Mouse (Mus musculus): ENCODE data around the gene Calm1. TPM values are rescaled to one million over a fixed set of nuclear protein-coding genes. Genes with fewer than 3 reads are reported as not detected.
"Not testable (repeated sequence)": the region's sequence is repeated elsewhere in the genome, so short reads cannot be mapped to it uniquely, and the experiment has no call there.

Calm1 gene
- polyA plus RNA-seq, 1 experiment from 2014 or later, result 1,565 TPM

GRCm38 (mm10) chr12:100213162-100213561, 13.9 kb downstream of the Calm1 start:
- H3K9ac ChIP-seq (ENCODE audit: low read length), result no peak overlapping the region
- no peak overlapping the region for H3K27ac ChIP-seq (ENCODE audit: low read depth, low read length)
- no peaks in the 10 kb centered on the region for H3K27me3 ChIP-seq (ENCODE audit: control insufficient read depth, insufficient read depth, low read length)
- WGBS, result 83% methylated on average over 2 of the region's 2 CpGs
- peaks cover 3% of the 10 kb centered on the region; the same call in 1 of the 2 replicates for H3K9me3 ChIP-seq (ENCODE audit: control insufficient read depth, low read length)
- DNase-seq (ENCODE audit: low spot score, missing footprints) (no peak), ATAC-seq (ENCODE audit: low FRiP score) (no peak)
- H3K36me3 ChIP-seq (ENCODE audit: control insufficient read depth, insufficient read depth, low read length), result peaks cover 7% of the 10 kb centered on the region; the same call in 1 of the 2 replicates
- no peaks in the 10 kb centered on the region for H3K4me1 ChIP-seq (ENCODE audit: control insufficient read depth, insufficient read depth, low read length)
- no peak overlapping the region for H3K4me3 ChIP-seq (ENCODE audit: low read depth, low read length)
- no peak overlapping the region for H3K4me2 ChIP-seq

- no peak overlapping the region for H3K4me2 ChIP-seq
- peaks cover 3% of the 10 kb centered on the region; the same call in 1 of the 2 replicates for H3K9me3 ChIP-seq (ENCODE audit: control insufficient read depth, low read length)
- ATAC-seq (ENCODE audit: low FRiP score), result no peak
- H3K27ac ChIP-seq (ENCODE audit: low read depth, low read length), result no peak overlapping the region
- H3K36me3 ChIP-seq (ENCODE audit: control insufficient read depth, insufficient read depth, low read length), result peaks cover 6% of the 10 kb centered on the region; the same call in 1 of the 2 replicates
- no peak for DNase-seq (ENCODE audit: low spot score, missing footprints)
- 94% methylated on average over 10 of the region's 10 CpGs for WGBS
- H3K27me3 ChIP-seq (ENCODE audit: control insufficient read depth, insufficient read depth, low read length), result no peaks in the 10 kb centered on the region
- H3K4me3 ChIP-seq (ENCODE audit: low read depth, low read length), result no peak overlapping the region
- H3K9ac ChIP-seq (ENCODE audit: low read length), result no peak overlapping the region
- H3K4me1 ChIP-seq (ENCODE audit: control insufficient read depth, insufficient read depth, low read length), result no peaks in the 10 kb centered on the region
These were observed 14.9 kb downstream of the Calm1 start for GRCm38 (mm10) chr12:100214156-100214555.

GRCm38 (mm10) chr12:100214738-100215137, 15.5 kb downstream of the Calm1 start:
- 86% methylated on average over 3 of the region's 3 CpGs for WGBS
- ATAC-seq (ENCODE audit: low FRiP score) (no peak), DNase-seq (ENCODE audit: low spot score, missing footprints) (no peak)
- Histone ChIP-seq H3K9me3 (ENCODE audit: control insufficient read depth, low read length) (peaks cover 3% of the 10 kb centered on the region; the same call in 1 of the 2 replicates), H3K27ac (ENCODE audit: low read depth, low read length) (no peak overlapping the region), H3K4me1 (ENCODE audit: control insufficient read depth, insufficient read depth, low read length) (no peaks in the 10 kb centered on the region), H3K27me3 (ENCODE audit: control insufficient read depth, insufficient read depth, low read length) (no peaks in the 10 kb centered on the region), H3K9ac (ENCODE audit: low read length) (no peak overlapping the region), H3K4me3 (ENCODE audit: low read depth, low read length) (no peak overlapping the region), H3K36me3 (ENCODE audit: control insufficient read depth, insufficient read depth, low read length) (peaks cover 2% of the 10 kb centered on the region; the same call in 1 of the 2 replicates), H3K4me2 (no peak overlapping the region)

- not testable (repeated sequence) for H3K9ac ChIP-seq (ENCODE audit: low read length); H3K9me3 ChIP-seq (ENCODE audit: control insufficient read depth, low read length); DNase-seq (ENCODE audit: low spot score, missing footprints); H3K36me3 ChIP-seq (ENCODE audit: control insufficient read depth, insufficient read depth, low read length); H3K27ac ChIP-seq (ENCODE audit: low read depth, low read length); H3K27me3 ChIP-seq (ENCODE audit: control insufficient read depth, insufficient read depth, low read length); H3K4me3 ChIP-seq (ENCODE audit: low read depth, low read length); H3K4me2 ChIP-seq; ATAC-seq (ENCODE audit: low FRiP score); H3K4me1 ChIP-seq (ENCODE audit: control insufficient read depth, insufficient read depth, low read length)
- 91% methylated on average over 2 of the region's 2 CpGs for WGBS
These were observed 17.9 kb downstream of the Calm1 start for GRCm38 (mm10) chr12:100217087-100217486.

- Histone ChIP-seq H3K4me3 (ENCODE audit: low read depth, low read length) (no peak overlapping the region), H3K36me3 (ENCODE audit: control insufficient read depth, insufficient read depth, low read length) (no peaks in the 10 kb centered on the region), H3K4me2 (no peak overlapping the region), H3K4me1 (ENCODE audit: control insufficient read depth, insufficient read depth, low read length) (peaks cover 17% of the 10 kb centered on the region), H3K9ac (ENCODE audit: low read length) (no peak overlapping the region), H3K9me3 (ENCODE audit: control insufficient read depth, low read length) (no peaks in the 10 kb centered on the region), H3K27me3 (ENCODE audit: control insufficient read depth, insufficient read depth, low read length) (no peaks in the 10 kb centered on the region), H3K27ac (ENCODE audit: low read depth, low read length) (no peak overlapping the region)
- 85% methylated on average over 4 of the region's 4 CpGs for WGBS
- ATAC-seq (ENCODE audit: low FRiP score), result no peak
- no peak for DNase-seq (ENCODE audit: low spot score, missing footprints)
These were observed 20.8 kb downstream of the Calm1 start for GRCm38 (mm10) chr12:100220012-100220411.

GRCm38 (mm10) chr12:100221608-100222321, 22.5 kb downstream of the Calm1 start:
- Histone ChIP-seq H3K4me1 (ENCODE audit: control insufficient read depth, insufficient read depth, low read length) (peaks cover 26% of the 10 kb centered on the region), H3K9me3 (ENCODE audit: control insufficient read depth, low read length) (no peaks in the 10 kb centered on the region), H3K27me3 (ENCODE audit: control insufficient read depth, insufficient read depth, low read length) (no peaks in the 10 kb centered on the region), H3K4me3 (ENCODE audit: low read depth, low read length) (0 out of 2 replicates have a peak overlapping the region, but pooled peaks have one; percentile 3), H3K36me3 (ENCODE audit: control insufficient read depth, insufficient read depth, low read length) (no peaks in the 10 kb centered on the region), H3K4me2 (peak overlapping the region; percentile 32), H3K9ac (ENCODE audit: low read length) (peak overlapping the region; percentile 39; the same call in 1 of the 2 replicates), H3K27ac (ENCODE audit: low read depth, low read length) (peak overlapping the region; percentile 72)
- 13% methylated on average over 11 of the region's 11 CpGs for WGBS
- ATAC-seq (ENCODE audit: low FRiP score) (peak; percentile 91), DNase-seq (ENCODE audit: low spot score, missing footprints) (peak; percentile 92)

- Histone ChIP-seq H3K4me1 (ENCODE audit: control insufficient read depth, insufficient read depth, low read length) (peaks cover 29% of the 10 kb centered on the region), H3K4me2 (peak overlapping the region; percentile 32), H3K9me3 (ENCODE audit: control insufficient read depth, low read length) (no peaks in the 10 kb centered on the region), H3K4me3 (ENCODE audit: low read depth, low read length) (0 out of 2 replicates have a peak overlapping the region, but pooled peaks have one; percentile 3), H3K9ac (ENCODE audit: low read length) (peak overlapping the region; percentile 39; the same call in 1 of the 2 replicates), H3K27me3 (ENCODE audit: control insufficient read depth, insufficient read depth, low read length) (no peaks in the 10 kb centered on the region), H3K36me3 (ENCODE audit: control insufficient read depth, insufficient read depth, low read length) (no peaks in the 10 kb centered on the region), H3K27ac (ENCODE audit: low read depth, low read length) (peak overlapping the region; percentile 72)
- DNase-seq (ENCODE audit: low spot score, missing footprints) (peak; percentile 86), ATAC-seq (ENCODE audit: low FRiP score) (peak; percentile 80)
- 65% methylated on average over 13 of the region's 13 CpGs for WGBS
These were observed 23.2 kb downstream of the Calm1 start for GRCm38 (mm10) chr12:100222322-100222993.

- Histone ChIP-seq H3K27ac (ENCODE audit: low read depth, low read length) (no peak overlapping the region), H3K27me3 (ENCODE audit: control insufficient read depth, insufficient read depth, low read length) (no peaks in the 10 kb centered on the region), H3K4me1 (ENCODE audit: control insufficient read depth, insufficient read depth, low read length) (peaks cover 39% of the 10 kb centered on the region), H3K9ac (ENCODE audit: low read length) (no peak overlapping the region), H3K4me3 (ENCODE audit: low read depth, low read length) (no peak overlapping the region), H3K9me3 (ENCODE audit: control insufficient read depth, low read length) (no peaks in the 10 kb centered on the region), H3K4me2 (no peak overlapping the region), H3K36me3 (ENCODE audit: control insufficient read depth, insufficient read depth, low read length) (no peaks in the 10 kb centered on the region)
- no peak for DNase-seq (ENCODE audit: low spot score, missing footprints)
- 81% methylated on average over 8 of the region's 8 CpGs for WGBS
- no peak for ATAC-seq (ENCODE audit: low FRiP score)
These were observed 24.3 kb downstream of the Calm1 start for GRCm38 (mm10) chr12:100223531-100223930.

GRCm38 (mm10) chr12:100225196-100225595, 26.0 kb downstream of the Calm1 start:
- ATAC-seq (ENCODE audit: low FRiP score) (no peak), DNase-seq (ENCODE audit: low spot score, missing footprints) (no peak)
- H3K27ac ChIP-seq (ENCODE audit: low read depth, low read length), result no peak overlapping the region
- 90% methylated on average over 4 of the region's 4 CpGs for WGBS
- no peaks in the 10 kb centered on the region for H3K36me3 ChIP-seq (ENCODE audit: control insufficient read depth, insufficient read depth, low read length)
- H3K27me3 ChIP-seq (ENCODE audit: control insufficient read depth, insufficient read depth, low read length), result no peaks in the 10 kb centered on the region
- no peak overlapping the region for H3K9ac ChIP-seq (ENCODE audit: low read length)
- H3K9me3 ChIP-seq (ENCODE audit: control insufficient read depth, low read length), result no peaks in the 10 kb centered on the region
- H3K4me2 ChIP-seq, result no peak overlapping the region
- H3K4me3 ChIP-seq (ENCODE audit: low read depth, low read length), result no peak overlapping the region
- peaks cover 41% of the 10 kb centered on the region for H3K4me1 ChIP-seq (ENCODE audit: control insufficient read depth, insufficient read depth, low read length)

Data from midbrain, embryonic 11.5 days (tissue).